Mouse (Mus musculus) T-helper 2 cell (primary cell): ENCODE results near the gene Olfr986.

Source experiments
- in situ Hi-C: fragments of 300-600 bp; cut with MboI, MseI; formaldehyde crosslinking; loops from one replicate; pipeline ENCODE4 v1.15.1; 2025; ENCODE audit warnings: high pct_unique_total_duplicates

Olfr986 gene

DNA sequence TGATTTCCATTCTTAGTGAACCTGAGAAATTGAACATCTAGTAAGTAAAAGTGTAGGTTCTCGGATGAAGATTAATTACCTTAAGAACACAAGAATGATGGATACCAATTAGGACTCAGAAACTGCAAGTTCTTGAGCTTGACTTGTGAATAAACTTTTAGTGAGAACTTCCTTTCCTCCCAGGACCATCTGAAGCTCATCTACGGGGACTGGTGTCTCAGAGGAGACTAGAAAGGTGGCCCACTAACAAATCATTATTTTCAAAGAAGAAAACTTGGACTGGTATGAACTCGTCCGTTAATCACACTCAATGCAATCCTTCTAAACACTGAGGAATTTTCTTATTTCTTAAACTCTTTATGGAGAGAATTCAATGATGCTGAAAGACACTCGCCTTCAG, at the start of gene Olfr986:
Gene Olfr986, plus strand, starts transcription at position 301 of the 400 bp plus-strand sequence.
- in situ Hi-C loops: loop anchor here (10.0 kb wide), 1 partner anchor 1064 kb away; no protein-coding TSS in a partner anchor

DNA sequence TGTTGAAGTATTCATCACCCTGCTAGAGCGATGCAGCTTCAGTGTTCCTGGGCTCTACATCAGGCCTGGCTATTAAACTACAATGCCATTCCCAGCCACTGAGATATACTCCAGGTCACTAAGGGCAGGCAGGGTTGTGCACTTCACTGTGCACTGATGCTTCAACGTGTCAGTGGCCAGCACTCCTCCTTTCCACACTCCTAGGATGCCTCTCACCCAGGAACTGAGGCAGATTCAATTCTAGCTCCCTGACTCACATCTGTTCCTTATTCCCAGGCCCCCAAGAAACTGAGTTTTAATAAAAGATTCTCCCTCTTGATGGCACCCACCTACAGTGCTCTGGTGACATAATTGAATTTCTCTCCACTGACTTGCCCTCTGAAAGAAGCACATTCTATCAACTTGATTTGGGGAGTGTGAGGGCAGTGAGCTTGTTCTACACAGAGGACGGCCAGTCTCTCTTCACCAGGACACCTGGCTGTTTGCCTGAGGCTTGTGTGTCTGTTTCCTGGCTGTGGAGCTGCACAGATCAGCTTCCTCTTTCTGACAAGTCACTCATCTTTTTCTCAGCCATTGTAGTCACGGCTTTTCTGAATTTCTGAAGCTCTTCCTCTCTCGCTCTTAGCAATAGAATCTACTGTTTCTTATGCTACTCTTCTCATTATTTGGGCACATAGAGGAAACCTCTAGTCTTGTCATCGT, 43.6 kb upstream of the Olfr986 start:
- in situ Hi-C loops: no loop called here

DNA sequence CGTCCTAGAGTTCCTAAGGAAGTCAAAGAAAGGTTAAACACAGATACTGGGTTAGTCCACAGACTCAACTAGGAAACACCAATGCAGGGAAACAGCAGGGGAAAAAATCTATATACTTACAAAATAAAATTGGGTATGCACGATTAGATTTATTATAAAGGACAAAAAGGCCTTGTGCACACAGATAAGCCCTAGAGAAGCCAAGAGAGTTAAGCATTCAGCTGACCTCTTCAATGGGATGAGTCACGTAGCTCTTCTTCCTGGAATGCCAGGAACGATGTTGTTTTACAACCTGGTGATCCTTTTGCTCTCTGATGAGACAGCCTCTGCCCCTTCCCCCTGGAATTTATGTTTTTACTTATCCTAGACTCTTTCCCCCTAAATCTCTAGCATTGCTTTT, 41.2 kb upstream of the Olfr986 start:
- in situ Hi-C loops: no loop called here

DNA sequence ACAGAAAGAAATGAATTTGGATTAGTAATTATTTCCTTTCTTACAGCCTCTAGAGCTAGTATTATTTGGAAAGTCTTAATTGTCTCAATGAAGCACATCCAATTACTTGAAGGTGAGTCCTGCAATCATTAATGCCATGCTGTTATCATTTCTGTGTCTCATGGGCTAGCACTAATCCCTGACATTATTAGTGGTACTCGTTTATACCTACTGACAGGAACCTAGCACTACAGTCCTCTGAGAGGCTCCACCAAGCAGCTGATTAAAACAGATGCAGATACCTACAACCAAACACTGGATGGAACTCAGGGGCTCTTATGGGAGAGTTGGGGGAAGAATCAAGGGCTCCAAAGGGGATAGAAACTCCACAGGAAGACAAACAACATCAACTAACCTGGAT, 39.2 kb upstream of the Olfr986 start:
- in situ Hi-C loops: no loop called here

DNA sequence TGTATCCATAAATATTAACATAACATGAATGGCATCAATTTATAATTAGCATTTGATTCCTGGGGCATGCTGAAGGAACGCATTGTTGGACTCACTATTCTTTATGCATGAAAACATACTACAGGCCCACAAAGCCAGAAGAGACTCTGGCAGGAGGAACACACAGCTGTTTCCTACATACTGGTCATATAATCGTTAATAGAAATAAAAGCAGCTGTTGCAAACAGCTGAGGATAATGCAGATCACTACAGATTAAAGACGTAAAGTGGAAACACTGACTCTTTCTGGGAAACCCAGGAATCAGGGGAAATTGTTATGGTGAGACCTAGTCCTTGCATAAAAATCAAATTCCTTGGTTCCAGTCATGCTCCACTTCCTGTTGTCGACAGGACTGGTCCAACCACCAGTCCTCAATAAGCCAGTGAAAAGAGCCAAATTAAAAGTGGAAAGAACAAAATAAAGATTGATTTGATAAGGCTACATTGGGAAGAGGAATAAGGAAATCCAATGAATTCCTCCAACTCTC, 25.5 kb upstream of the Olfr986 start:
- in situ Hi-C loops: no loop called here

DNA sequence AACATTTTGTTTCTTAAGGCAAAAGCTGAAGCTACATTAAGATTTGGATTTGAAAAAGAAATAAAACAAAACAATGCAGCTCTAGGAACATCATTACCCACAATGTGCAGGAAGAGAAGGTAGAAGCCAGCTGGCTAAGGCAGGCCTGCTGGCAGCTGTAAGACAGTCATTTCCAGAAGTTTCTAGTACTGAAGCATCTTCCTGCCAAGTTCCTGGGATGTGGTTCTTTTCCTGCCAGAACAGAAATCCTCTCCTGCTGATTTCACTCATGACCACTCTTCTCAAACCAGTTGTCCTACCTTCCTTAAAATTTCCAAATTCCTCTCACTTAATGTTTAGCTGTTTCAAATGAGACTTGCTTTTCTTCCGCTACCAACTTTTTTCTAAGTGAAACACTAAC, 14.3 kb upstream of the Olfr986 start:
- in situ Hi-C loops: no loop called here

DNA sequence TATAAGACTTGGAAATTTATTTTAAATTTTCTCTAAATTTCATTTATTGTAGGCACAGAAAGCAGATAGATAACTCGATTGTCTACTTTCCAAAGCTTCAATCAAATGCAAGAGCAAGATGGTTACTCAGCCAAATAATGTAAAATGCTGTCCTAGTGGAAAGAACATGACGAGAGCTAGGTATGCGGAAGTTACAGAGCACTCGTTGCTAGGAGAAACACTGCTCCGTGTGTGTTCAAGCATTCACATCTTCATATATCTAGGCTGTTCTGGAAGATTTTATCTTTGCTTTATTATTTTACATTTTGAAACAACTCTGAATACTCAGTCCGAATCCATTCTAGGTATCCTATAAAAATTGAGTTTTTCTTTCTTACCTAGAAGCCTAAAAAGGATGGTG, 3.7 kb upstream of the Olfr986 start:
- in situ Hi-C loops: no loop called here

DNA sequence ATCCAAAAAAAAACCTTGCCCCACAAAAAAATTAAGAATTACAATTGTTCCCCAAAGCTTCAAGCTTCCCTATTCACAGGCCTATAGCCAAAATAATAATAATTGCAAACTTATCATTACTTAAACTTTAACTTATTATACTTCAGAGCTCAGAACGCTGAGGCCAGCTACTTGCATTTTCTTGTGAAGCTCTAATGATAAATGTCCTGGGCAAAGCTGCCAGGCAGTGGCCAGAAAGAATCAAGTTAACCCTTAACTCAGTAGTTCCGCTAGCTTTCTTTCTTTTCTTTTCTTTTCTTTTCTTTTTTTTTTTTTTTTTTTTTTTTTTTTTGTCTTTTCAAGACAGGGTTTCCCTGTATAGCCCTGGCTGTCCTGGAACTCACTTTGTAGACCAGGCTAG, 4.4 kb downstream of the Olfr986 start:
- in situ Hi-C loops: loop anchor here (10.0 kb wide), 1 partner anchor 1060 kb away; no protein-coding TSS in a partner anchor

DNA sequence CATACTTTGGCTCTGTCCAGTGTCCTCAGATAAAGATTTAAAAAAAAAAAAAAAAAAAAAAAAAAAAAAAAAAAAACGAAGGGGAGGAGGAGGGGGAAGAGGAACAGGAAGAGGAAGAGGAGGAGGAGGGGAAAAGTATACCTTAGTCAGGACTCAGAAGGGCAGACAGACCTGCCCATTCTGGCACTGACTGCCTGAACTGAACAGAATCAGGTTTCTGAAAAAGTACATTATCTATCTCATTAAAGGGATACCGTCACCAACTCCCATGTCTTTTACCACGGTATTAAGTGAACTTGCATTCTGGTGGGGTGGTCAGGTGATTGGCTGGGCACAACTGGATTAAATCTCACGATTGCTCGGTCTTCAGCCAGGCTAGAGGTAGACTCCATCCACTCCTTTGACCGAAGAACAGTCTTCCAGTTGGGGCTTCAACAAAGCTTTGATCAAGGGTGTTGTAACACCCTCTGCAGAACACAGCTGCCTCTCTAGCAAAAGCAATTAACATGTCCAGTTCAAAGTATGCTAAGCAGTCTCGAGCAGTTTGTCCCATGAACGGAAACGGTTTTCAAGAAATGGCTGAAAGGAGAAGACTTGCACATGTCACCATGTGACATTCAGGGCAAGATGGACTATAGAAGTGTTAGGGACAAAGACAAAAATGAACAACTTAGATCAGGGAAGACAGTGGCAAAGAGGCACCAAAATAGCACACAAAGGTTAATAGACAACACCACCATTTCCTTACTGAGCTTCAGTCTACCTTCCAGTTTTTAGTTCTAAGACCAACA, 10.6 kb downstream of the Olfr986 start:
- in situ Hi-C loops: no loop called here

DNA sequence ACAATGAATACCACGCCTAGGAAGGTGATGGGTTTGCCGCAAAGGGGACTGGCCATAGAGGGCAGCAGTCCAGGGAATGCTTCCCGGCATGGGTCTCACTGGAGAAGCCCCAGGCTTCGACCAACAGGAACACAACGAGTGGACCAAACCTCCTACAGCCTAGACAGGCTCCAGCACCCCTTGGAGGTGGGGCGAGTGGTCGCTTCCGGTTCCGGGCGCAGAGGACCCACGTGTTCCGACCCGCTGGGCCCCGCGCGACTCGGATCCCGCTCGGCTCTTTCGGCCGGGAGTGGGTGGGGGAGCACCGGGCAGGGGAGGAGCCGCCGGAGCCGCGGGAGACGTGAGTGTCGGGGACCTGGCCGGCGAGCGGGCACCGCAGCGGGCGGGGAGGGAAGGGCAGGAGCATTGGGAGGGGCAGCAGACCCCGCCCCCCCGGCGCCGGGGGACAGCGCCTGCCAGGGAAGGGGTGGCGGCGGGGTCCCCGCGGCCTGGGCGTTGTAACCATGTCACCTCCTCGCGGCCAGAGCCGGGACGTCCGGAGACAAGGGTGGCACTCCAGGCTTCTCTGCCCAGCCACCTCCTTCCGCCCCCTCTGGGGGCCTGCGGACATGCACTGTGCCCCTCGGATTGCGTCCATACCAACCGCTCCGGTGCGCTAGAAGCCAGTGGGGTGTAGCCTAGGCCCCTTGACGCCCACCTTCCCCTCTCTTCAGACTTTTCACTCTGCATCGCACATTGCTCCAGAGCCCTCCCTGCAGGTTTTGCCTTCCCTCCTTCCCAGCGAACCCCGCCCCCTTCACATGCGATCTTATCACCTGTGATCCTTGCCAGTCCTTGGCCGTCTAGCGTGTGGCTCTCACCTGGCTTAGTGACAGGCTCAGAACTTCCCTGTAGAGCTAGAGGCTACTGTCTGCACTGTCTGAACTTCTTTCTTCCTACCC, 11.6 kb downstream of the Olfr986 start, which contains the start of gene Zfp202:
Gene Zfp202, plus strand, starts transcription at position 219 of the 941 bp plus-strand sequence.
- in situ Hi-C loops: no loop called here

DNA sequence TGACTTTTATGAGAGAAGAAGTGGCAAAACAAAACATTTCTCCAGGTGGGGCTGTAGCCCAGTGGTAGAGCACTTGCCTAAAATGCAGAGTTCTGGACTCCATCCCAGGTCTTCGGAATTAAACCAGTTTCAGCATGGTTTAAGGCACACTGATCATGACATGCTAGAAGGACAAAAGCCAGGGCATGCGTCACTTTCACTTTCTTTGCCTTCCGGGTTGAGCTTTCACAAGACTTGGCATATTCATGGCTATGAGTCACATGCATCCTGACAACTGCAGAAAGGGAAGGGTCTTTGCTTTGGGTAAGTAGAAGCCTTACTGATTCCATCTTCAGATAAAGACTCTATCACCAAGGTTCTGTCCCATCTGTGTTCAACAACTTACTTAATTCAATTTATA, 15.3 kb downstream of the Olfr986 start:
- in situ Hi-C loops: no loop called here

DNA sequence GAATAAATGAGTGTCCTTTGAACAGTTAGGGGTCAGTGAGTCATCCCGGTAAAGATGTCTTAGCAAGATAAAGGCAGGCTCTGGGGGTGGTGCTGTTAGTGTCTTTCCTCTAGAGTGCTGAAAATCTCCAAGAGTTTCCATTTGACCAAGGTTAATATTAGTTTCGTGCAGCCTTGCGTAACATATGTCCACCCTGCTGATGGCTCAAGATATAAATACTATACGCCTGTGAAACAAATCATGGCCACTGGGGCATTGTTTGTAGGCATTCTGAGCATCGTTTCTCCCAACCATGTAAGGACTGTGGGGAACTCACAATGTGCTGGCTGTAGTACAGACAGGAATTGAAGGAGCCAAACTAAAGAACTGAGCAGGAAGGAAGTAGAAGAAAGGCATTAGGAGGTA, 25.8 kb downstream of the Olfr986 start:
- in situ Hi-C loops: no loop called here

DNA sequence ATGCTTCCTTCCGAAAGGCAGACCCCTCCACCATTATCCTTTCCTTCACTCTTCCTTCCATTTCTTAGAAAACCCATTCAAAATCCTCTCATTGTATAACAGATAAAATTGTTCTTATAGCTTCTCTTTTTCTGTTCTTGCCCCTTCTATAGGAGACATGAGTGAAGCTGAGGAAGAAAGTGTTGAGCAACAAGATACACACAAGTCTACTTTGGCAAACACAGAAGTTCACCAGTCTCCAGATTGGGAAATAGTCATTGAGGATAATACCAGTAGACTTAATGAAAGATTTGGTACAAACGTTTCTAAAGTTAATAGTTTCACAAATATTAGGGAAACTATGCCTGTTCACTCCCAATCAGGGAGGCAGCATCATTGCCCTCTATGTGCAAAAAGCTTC, 30.0 kb downstream of the Olfr986 start:
- in situ Hi-C loops: no loop called here

DNA sequence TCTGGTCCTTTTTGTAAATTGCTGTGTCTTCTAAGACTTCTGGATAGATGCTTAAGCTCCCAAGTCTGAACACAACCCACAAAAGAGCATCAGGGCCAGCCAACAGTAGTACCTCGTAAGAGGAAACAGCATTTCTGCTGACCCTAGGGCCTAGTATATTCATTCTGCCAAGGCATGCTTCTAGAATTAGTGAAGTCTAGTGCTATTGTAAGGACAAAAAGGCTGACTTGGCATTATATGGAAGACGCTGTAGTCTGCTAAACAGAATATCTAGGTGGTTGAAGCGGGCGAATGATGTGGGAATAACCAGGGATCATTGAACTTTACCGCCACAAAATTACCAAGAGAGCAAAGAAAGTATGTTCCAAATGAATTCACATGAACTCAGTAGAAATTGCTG, 33.3 kb downstream of the Olfr986 start:
- in situ Hi-C loops: no loop called here

DNA sequence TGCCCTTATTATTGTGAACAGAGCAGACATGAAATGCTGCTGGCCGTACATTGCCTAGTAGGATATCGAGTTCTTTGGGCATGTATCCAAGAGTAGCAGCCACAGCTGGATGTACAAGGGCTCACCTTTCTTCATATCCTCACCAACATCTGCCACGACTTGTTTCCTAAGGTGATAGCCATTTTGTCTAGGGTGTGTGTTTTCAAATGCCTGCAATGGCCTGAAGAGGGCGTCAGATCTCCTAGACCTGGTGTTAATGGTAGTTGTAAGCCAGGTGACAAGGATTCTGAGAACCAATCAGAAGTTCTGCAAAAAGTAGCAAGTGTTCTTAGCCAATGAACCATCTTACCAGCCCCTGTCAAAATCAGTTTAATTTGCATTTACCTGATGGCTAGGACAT, 35.9 kb downstream of the Olfr986 start:
- in situ Hi-C loops: no loop called here

DNA sequence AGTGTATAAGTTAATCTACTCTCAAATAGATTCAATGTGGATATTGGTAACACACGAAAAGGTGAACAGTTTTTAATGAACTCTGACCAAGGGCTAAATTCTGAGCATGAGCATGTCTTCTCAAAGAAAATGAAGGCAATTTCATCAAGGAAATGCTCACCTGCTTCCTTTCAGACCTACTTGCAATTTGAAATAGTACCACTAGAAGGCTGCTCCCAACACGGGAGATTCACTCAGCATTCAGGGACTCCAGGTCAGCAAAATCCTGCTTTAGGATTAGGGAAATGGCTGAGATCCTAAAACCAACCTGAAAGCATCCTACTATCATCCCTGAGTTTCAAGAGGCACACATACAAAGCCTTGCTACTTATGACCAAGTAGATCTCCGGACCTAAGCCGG, 43.6 kb downstream of the Olfr986 start:
- in situ Hi-C loops: no loop called here

DNA sequence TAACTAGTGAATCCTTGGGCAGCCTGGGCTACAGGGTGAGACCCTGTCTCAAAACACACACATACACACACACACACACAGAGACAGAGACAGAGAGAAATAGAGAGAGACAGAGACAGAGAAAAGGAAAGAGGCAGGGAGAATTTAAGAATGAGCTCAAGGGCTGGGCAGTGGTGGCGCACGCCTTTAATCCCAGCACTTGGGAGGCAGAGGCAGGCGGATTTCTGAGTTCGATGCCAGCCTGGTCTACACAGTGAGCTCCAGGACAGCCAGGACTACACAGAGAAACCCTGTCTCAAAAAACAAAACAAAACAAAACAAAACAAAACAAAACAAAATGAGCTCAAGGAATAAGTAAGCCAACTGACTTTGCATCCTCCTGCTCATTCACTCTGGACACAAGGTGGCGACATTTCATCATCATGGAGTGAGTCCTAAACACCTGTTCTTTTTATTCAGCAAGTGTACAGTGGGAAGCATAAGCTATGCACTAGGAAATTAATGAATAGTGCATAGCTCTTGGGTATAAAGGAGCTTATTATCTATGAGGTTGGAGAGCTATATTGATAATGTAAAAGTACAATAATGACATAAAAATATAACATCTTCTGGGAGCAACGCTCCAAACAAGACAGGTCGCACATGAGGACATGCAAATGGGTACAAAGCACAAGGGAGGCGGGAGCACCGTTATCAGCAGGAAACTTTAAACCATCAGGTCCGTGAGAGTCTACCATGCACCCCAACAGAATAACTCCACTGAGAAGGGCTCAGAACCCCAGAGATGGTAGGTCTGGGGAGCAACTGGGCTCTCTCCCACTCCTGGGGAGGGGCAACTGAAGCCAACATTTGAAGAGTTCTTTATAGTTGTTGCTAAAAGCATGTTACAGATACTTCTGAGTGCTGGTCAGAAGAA, 47.4 kb downstream of the Olfr986 start:
- in situ Hi-C loops: no loop called here

DNA sequence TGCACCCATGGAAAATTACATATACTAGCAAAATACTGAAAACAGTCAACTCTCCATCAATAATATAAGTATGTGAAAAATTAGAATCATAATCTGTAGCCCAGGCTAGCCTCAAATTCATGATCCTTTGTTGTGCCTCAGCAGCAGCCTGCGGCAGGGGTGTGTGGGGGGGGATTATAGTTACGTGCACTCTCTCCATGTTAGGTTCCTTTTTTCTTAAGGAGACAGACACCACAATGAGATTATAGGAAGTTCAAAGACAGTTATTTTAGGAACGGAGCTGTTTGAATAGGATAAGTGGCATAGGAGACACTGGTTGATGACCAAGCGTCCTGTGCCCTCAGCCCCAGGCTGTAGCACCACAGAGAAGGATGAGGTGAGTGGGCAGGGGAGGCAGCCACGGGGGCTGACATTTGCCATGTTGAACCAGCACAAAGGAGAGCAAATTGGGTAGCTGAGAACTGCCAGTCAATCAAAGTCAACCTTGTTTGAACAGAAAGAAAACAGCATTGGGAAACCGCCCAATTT, 48.1 kb downstream of the Olfr986 start:
- in situ Hi-C loops: no loop called here

DNA sequence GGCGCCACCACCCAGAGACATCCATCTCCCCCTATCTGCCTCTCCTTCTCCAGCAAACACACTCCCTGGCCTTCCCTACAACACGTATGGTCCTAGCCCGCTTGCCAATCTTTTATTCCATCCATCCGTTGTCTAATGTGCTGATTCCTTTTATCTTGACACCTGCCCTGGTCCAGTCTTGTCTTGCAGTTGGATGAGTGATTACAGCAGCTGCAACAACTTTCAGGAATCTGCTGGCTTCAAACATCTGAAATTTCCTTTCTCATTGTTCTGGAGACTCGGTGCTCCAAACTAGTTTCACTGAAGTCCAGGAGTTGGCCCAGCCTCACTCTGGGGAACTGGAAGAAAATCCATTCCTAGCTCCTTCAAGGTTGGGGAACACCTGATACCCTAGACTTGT, 48.8 kb downstream of the Olfr986 start:
- in situ Hi-C loops: no loop called here

DNA sequence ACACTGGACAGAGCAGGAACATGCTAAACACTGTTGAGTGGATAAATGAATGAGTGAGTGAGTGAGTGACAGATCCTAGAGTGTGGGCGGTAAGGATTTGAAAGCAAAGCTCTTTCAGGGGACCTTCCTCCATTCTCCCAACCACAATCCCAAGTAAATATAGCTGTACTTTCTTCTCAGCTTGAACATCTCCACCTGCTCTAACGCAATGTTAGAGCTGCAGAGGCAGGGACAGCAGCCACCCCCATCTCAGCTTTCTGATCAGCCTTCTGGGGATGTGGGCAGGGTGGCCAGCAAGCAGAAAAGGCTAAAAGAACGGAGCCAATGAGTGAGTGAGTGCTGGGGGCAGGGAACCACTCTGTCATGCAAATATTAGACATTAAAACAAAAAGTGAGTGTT, 50.3 kb downstream of the Olfr986 start:
- in situ Hi-C loops: loop anchor here (10.0 kb wide), 1 partner anchor 374 kb away; no protein-coding TSS in a partner anchor
